Mouse (Mus musculus): ENCODE measurements around the gene Gm48551. TPM values are rescaled to one million over a fixed set of nuclear protein-coding genes. Genes with fewer than 3 reads are reported as not detected.
A peak's percentile ranks its signal among the peaks of the same experiment; 100 is the strongest.

The Gm48551 gene
- polyA plus RNA-seq, 2 experiments: 1.1 to 4.3 TPM

GRCm38 (mm10) chr10:81365672-81366476, 18.4 kb upstream of the Gm48551 start, which contains the start of gene 4930404N11Rik:
Gene 4930404N11Rik, minus strand, starts transcription at chr10:81365816.
- WGBS: 32% methylated on average over 12 of the region's 12 CpGs
- no peak within 1 kb of the TSS for H3K27ac ChIP-seq (replicated peaks; ENCODE audit: low read depth, low read length)

GRCm38 (mm10) chr10:81366477-81367206, 17.6 kb upstream of the Gm48551 start:
- Histone ChIP-seq H3K27me3 (ENCODE audit: control insufficient read depth, insufficient read depth, low read length) (peaks cover 26% of the 10 kb centered on the region), H3K4me2 (replicated peaks; ENCODE audit: low read depth, low read length, severe bottlenecking) (no peak overlapping the region), H3K4me1 (ENCODE audit: control insufficient read depth, insufficient read depth, low read length) (peaks cover 14% of the 10 kb centered on the region), H3K36me3 (ENCODE audit: control insufficient read depth, insufficient read depth, low read length) (peaks cover 63% of the 10 kb centered on the region), H3K9ac (ENCODE audit: low read depth, low read length, severe bottlenecking) (no peak overlapping the region), H3K4me3 (replicated peaks; ENCODE audit: low read length) (no peak overlapping the region), H3K9me3 (ENCODE audit: control insufficient read depth, low read length) (no peaks in the 10 kb centered on the region), H3K27ac (replicated peaks; ENCODE audit: low read depth, low read length) (no peak overlapping the region)
- no peak for DNase-seq (ENCODE audit: low spot score)
- WGBS: 91% methylated on average over 6 of the region's 6 CpGs
- TF ChIP-seq POLR2A (IDR thresholded peaks at IDR 0.05; ENCODE audit: borderline replicate concordance, extremely low read depth, insufficient read depth, insufficient read length): no peak
- ATAC-seq (ENCODE audit: low FRiP score, low read depth): no peak

More at GRCm38 (mm10) chr10:81365672-81366476, 18.4 kb upstream of the Gm48551 start, which contains the start of gene 4930404N11Rik:
- no peak for ATAC-seq (ENCODE audit: low FRiP score, low read depth)
- Histone ChIP-seq H3K27me3 (ENCODE audit: control insufficient read depth, insufficient read depth, low read length) (peaks cover 26% of the 10 kb centered on the region), H3K9me3 (ENCODE audit: control insufficient read depth, low read length) (no peaks in the 10 kb centered on the region), H3K9ac (ENCODE audit: low read depth, low read length, severe bottlenecking) (0 out of 2 replicates have a peak within 1 kb of the TSS, but pooled peaks have one; percentile 43), H3K4me3 (replicated peaks; ENCODE audit: low read length) (peak within 1 kb of the TSS; percentile 30), H3K4me1 (ENCODE audit: control insufficient read depth, insufficient read depth, low read length) (peaks cover 14% of the 10 kb centered on the region), H3K36me3 (ENCODE audit: control insufficient read depth, insufficient read depth, low read length) (peaks cover 55% of the 10 kb centered on the region), H3K4me2 (replicated peaks; ENCODE audit: low read depth, low read length, severe bottlenecking) (peak within 1 kb of the TSS; percentile 56)
- DNase-seq (ENCODE audit: low spot score): no peak
- TF ChIP-seq POLR2A (IDR thresholded peaks at IDR 0.05; ENCODE audit: borderline replicate concordance, extremely low read depth, insufficient read depth, insufficient read length): no peak

DNA sequence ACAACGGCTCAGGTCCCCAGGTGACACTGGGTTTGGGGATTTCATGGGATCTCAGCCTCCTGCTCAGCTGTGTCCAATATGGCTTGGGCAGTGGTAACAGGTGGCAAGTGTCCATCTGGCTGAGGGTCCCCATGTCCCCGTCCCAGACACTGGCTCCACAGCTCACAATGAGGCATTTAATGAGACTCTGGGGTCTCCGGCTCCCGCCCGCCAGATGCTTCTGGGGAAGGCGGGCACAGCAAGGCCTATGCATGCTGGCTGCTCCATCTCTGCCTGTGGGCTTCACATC, 17.1 kb upstream of the Gm48551 start:
- ATAC-seq (ENCODE audit: low FRiP score, low read depth) (no peak), DNase-seq (ENCODE audit: low spot score) (no peak)
- TF ChIP-seq POLR2A (IDR thresholded peaks at IDR 0.05; ENCODE audit: borderline replicate concordance, extremely low read depth, insufficient read depth, insufficient read length): no peak
- H3K36me3 ChIP-seq (ENCODE audit: control insufficient read depth, insufficient read depth, low read length): peaks cover 67% of the 10 kb centered on the region
- no peak overlapping the region for H3K4me3 ChIP-seq (replicated peaks; ENCODE audit: low read length)
- 63% methylated on average over 6 of the region's 6 CpGs for whole genome bisulfite sequencing
- no peak overlapping the region for H3K4me2 ChIP-seq (replicated peaks; ENCODE audit: low read depth, low read length, severe bottlenecking)
- H3K9me3 ChIP-seq (ENCODE audit: control insufficient read depth, low read length): no peaks in the 10 kb centered on the region
- peaks cover 26% of the 10 kb centered on the region for H3K27me3 ChIP-seq (ENCODE audit: control insufficient read depth, insufficient read depth, low read length)
- no peak overlapping the region for H3K27ac ChIP-seq (replicated peaks; ENCODE audit: low read depth, low read length)
- H3K9ac ChIP-seq (ENCODE audit: low read depth, low read length, severe bottlenecking): no peak overlapping the region
- peaks cover 14% of the 10 kb centered on the region for H3K4me1 ChIP-seq (ENCODE audit: control insufficient read depth, insufficient read depth, low read length)

DNA sequence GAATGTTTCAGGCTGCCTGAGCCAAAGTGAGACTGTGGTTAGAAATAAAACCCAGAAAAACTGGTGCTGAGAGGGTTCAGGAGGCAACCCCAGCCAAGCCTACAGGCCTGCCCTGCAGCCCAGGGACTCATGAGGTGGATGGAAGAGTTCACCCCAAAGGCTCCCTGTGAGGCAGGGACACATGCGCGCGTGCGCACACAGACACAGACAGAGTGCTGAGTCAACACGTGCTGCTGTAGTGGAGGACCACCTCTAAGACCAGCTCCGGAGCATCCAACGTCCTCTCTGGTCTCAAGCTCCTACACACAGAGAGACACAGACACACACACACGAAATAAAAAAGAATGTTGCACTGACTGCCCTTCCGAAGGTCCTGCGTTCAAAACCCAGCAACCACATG, 8.9 kb upstream of the Gm48551 start:
- WGBS: 93% methylated on average over 10 of the region's 10 CpGs
- Histone ChIP-seq H3K9me3 (ENCODE audit: control insufficient read depth, low read length) (no peaks in the 10 kb centered on the region), H3K4me3 (replicated peaks; ENCODE audit: low read length) (no peak overlapping the region), H3K4me1 (ENCODE audit: control insufficient read depth, insufficient read depth, low read length) (peaks cover 15% of the 10 kb centered on the region), H3K27me3 (ENCODE audit: control insufficient read depth, insufficient read depth, low read length) (no peaks in the 10 kb centered on the region), H3K36me3 (ENCODE audit: control insufficient read depth, insufficient read depth, low read length) (peaks cover 45% of the 10 kb centered on the region), H3K4me2 (replicated peaks; ENCODE audit: low read depth, low read length, severe bottlenecking) (no peak overlapping the region), H3K9ac (ENCODE audit: low read depth, low read length, severe bottlenecking) (no peak overlapping the region), H3K27ac (replicated peaks; ENCODE audit: low read depth, low read length) (no peak overlapping the region)
- no peak for TF ChIP-seq POLR2A (IDR thresholded peaks at IDR 0.05; ENCODE audit: borderline replicate concordance, extremely low read depth, insufficient read depth, insufficient read length)
- DNase-seq (ENCODE audit: low spot score) (no peak), ATAC-seq (ENCODE audit: low FRiP score, low read depth) (no peak)

GRCm38 (mm10) chr10:81376561-81377361, 7.5 kb upstream of the Gm48551 start:
- Histone ChIP-seq H3K27ac (replicated peaks; ENCODE audit: low read depth, low read length) (no peak overlapping the region), H3K4me3 (replicated peaks; ENCODE audit: low read length) (peak overlapping the region; percentile 89), H3K27me3 (ENCODE audit: control insufficient read depth, insufficient read depth, low read length) (no peaks in the 10 kb centered on the region), H3K4me1 (ENCODE audit: control insufficient read depth, insufficient read depth, low read length) (peaks cover 15% of the 10 kb centered on the region), H3K4me2 (replicated peaks; ENCODE audit: low read depth, low read length, severe bottlenecking) (peak overlapping the region; percentile 85), H3K9ac (ENCODE audit: low read depth, low read length, severe bottlenecking) (peak overlapping the region; percentile 89), H3K9me3 (ENCODE audit: control insufficient read depth, low read length) (no peaks in the 10 kb centered on the region), H3K36me3 (ENCODE audit: control insufficient read depth, insufficient read depth, low read length) (peaks cover 31% of the 10 kb centered on the region)
- WGBS: 33% methylated on average over 6 of the region's 6 CpGs
- no peak for TF ChIP-seq POLR2A (IDR thresholded peaks at IDR 0.05; ENCODE audit: borderline replicate concordance, extremely low read depth, insufficient read depth, insufficient read length)
- DNase-seq (ENCODE audit: low spot score) (no peak), ATAC-seq (ENCODE audit: low FRiP score, low read depth) (no peak)

All from limb, embryonic 14.5 days (tissue).